Mouse (Mus musculus) CH12.LX (cell line): ENCODE measurements around the gene Slc37a3. TPM values are rescaled to one million over a fixed set of nuclear protein-coding genes. Genes with fewer than 3 reads are reported as not detected.

Source experiments
- DNase-seq: peaks from one replicate; pipeline ENCODE4 v3.0.0-alpha.2; 2013; ENCODE audit errors: extremely low read depth
- H3K27ac ChIP-seq: 2 replicates; pipeline ENCODE4 v1.5.1; 2012; ENCODE audit warnings: low read depth, mild to moderate bottlenecking, control low read depth, moderate library complexity; ENCODE audit not compliant: insufficient read depth
- H3K27me3 ChIP-seq: replicated peaks from 2 replicates; pipeline ENCODE3; 2012; ENCODE audit warnings: inconsistent platforms
- H3K36me3 ChIP-seq, 2 experiments: replicated peaks in 1 of 2; 2 replicates each; pipeline versions ENCODE3 to v1.6.1; 2012; ENCODE audit warnings: inconsistent platforms in 1 of 2, low read length in 1 of 2, mild to moderate bottlenecking in 1 of 2, mixed read lengths in 1 of 2, moderate library complexity in 1 of 2; ENCODE audit not compliant: control insufficient read depth in 1 of 2, insufficient read depth in 1 of 2
- H3K4me1 ChIP-seq, 2 experiments: 2 replicates each; pipeline ENCODE4 v1.6.1; 2012; ENCODE audit warnings: inconsistent platforms in 1 of 2, moderate library complexity in 1 of 2; ENCODE audit not compliant: insufficient read depth in 2 of 2, control insufficient read depth in 1 of 2
- H3K4me2 ChIP-seq: 2 replicates; pipeline ENCODE4 v1.6.1; 2012; ENCODE audit warnings: low read depth, mild to moderate bottlenecking, control low read depth; ENCODE audit not compliant: poor library complexity, insufficient read depth, severe bottlenecking
- H3K4me3 ChIP-seq, 3 experiments: fragments of 150-350 bp in 1 of 3; sonication (generic) in 1 of 3; replicated peaks in 1 of 3; 2 replicates each; pipeline versions ENCODE3 to v1.5.1; 2011 to 2012; ENCODE audit warnings: low read depth in 2 of 3, low read length in 2 of 3, mild to moderate bottlenecking in 2 of 3, moderate library complexity in 2 of 3, control low read depth in 1 of 3, improper control_type of control experiment in 1 of 3, inconsistent platforms in 1 of 3, mixed read lengths in 1 of 3; ENCODE audit not compliant: poor library complexity in 1 of 3
- H3K79me2 ChIP-seq: replicated peaks from 2 replicates; pipeline ENCODE4 v1.6.1; 2012; ENCODE audit warnings: mild to moderate bottlenecking, moderate library complexity; ENCODE audit not compliant: control insufficient read depth, poor library complexity, insufficient read depth, severe bottlenecking; ENCODE audit errors: extremely low read depth
- H3K9ac ChIP-seq: 2 replicates; pipeline ENCODE4 v1.6.1; 2012; ENCODE audit warnings: low read depth, mild to moderate bottlenecking, control low read depth, moderate library complexity; ENCODE audit not compliant: insufficient read depth
- H3K9me3 ChIP-seq: replicated peaks from 2 replicates; pipeline ENCODE3; 2012; ENCODE audit warnings: low read length, inconsistent platforms, mixed read lengths
- CHD1 ChIP-seq: IDR thresholded peaks from 2 replicates; pipeline ENCODE4 v1.6.1; 2012; ENCODE audit warnings: low read depth, low read length, improper control_type of control experiment, inconsistent platforms
- CTCF ChIP-seq, 2 experiments: IDR thresholded peaks in 1 of 2; conservative IDR thresholded peaks in 1 of 2; 2 replicates each; pipeline ENCODE4 v1.5.1; 2011 to 2012; ENCODE audit warnings: low read depth in 2 of 2, low read length in 2 of 2, improper control_type of control experiment in 1 of 2, inconsistent platforms in 1 of 2, mild to moderate bottlenecking in 1 of 2, moderate library complexity in 1 of 2
- ELF1 ChIP-seq: IDR thresholded peaks from 2 replicates; pipeline ENCODE4 v1.6.1; 2014; ENCODE audit warnings: low read depth, mild to moderate bottlenecking, inconsistent platforms, low read length, improper control_type of control experiment
- ETS1 ChIP-seq: conservative IDR thresholded peaks from 2 replicates; pipeline ENCODE4 v1.6.1; 2012; ENCODE audit warnings: low read depth, mild to moderate bottlenecking, inconsistent platforms, low read length, improper control_type of control experiment, moderate library complexity
- IRF4 ChIP-seq: IDR thresholded peaks from 2 replicates; pipeline ENCODE4 v1.6.1; 2014; ENCODE audit warnings: low read depth, mild to moderate bottlenecking, inconsistent platforms, low read length, improper control_type of control experiment
- MAFK ChIP-seq: IDR thresholded peaks from 2 replicates; pipeline ENCODE4 v1.6.1; 2011; ENCODE audit warnings: low read length, improper control_type of control experiment; ENCODE audit not compliant: insufficient replicate concordance
- MAZ ChIP-seq: IDR thresholded peaks from 2 replicates; pipeline ENCODE4 v1.6.1; 2012; ENCODE audit warnings: low read depth, mild to moderate bottlenecking, inconsistent platforms, low read length, improper control_type of control experiment, moderate library complexity
- MEF2A ChIP-seq: IDR thresholded peaks from 2 replicates; pipeline ENCODE4 v1.6.1; 2014; ENCODE audit warnings: low read depth, mild to moderate bottlenecking, inconsistent platforms, low read length, improper control_type of control experiment, borderline replicate concordance
- MYC ChIP-seq: IDR thresholded peaks from 2 replicates; pipeline ENCODE4 v1.6.1; 2011; ENCODE audit warnings: low read depth, mild to moderate bottlenecking, improper control_type of control experiment, low read length
- POLR2A ChIP-seq: IDR thresholded peaks from 2 replicates; pipeline ENCODE4 v1.6.1; 2011; ENCODE audit warnings: low read depth, mild to moderate bottlenecking, improper control_type of control experiment, low read length
- RAD21 ChIP-seq: IDR thresholded peaks from 2 replicates; pipeline ENCODE4 v1.6.1; 2011; ENCODE audit warnings: low read depth, mild to moderate bottlenecking, low read length, improper control_type of control experiment, moderate library complexity
- SIN3A ChIP-seq: IDR thresholded peaks from 2 replicates; pipeline ENCODE4 v1.6.1; 2012; ENCODE audit warnings: low read length, improper control_type of control experiment, inconsistent platforms
- SMC3 ChIP-seq: IDR thresholded peaks from 2 replicates; pipeline ENCODE4 v1.6.1; 2011; ENCODE audit warnings: low read depth, low read length, improper control_type of control experiment
- TBP ChIP-seq: conservative IDR thresholded peaks from 2 replicates; pipeline ENCODE4 v1.6.1; 2011; ENCODE audit warnings: low read depth, low read length, improper control_type of control experiment
- TCF12 ChIP-seq: IDR thresholded peaks from 2 replicates; pipeline ENCODE4 v1.6.1; 2014; ENCODE audit warnings: low read depth, mild to moderate bottlenecking, inconsistent platforms, low read length, improper control_type of control experiment
- UBTF ChIP-seq: IDR thresholded peaks from 2 replicates; pipeline ENCODE4 v1.6.1; 2012; ENCODE audit warnings: low read depth, mild to moderate bottlenecking, inconsistent platforms, low read length, improper control_type of control experiment, moderate library complexity
- USF1 ChIP-seq: IDR thresholded peaks from 2 replicates; pipeline ENCODE4 v1.6.1; 2014; ENCODE audit warnings: low read depth, mild to moderate bottlenecking, inconsistent platforms, low read length, improper control_type of control experiment
- USF2 ChIP-seq: conservative IDR thresholded peaks from 2 replicates; pipeline ENCODE4 v1.6.1; 2011; ENCODE audit warnings: low read depth, low read length, improper control_type of control experiment
- ZC3H11A ChIP-seq: IDR thresholded peaks from 2 replicates; pipeline ENCODE4 v1.6.1; 2012; ENCODE audit warnings: low read depth, mild to moderate bottlenecking, inconsistent platforms, low read length, improper control_type of control experiment
- ZNF384 ChIP-seq: IDR thresholded peaks from 2 replicates; pipeline ENCODE4 v1.6.1; 2012; ENCODE audit warnings: low read depth, low read length, improper control_type of control experiment, inconsistent platforms
- dilution Hi-C: fragments of 300-500 bp; cut with MboI; formaldehyde crosslinking; loops from 2 replicates; pipeline ENCODE4 v1.14.3; 2020; ENCODE audit warnings: low sequenced_read_pairs; ENCODE audit not compliant: extremely low pct_unique_long_range_greater_than_20kb, extremely low pct_ligation_motif_present
- in situ Hi-C: fragments of 300-500 bp; cut with MboI; formaldehyde crosslinking; loops from 3 replicates; pipeline ENCODE4 v1.14.3; 2019; ENCODE audit warnings: low sequenced_read_pairs, low pct_ligation_motif_present, low pct_unique_long_range_greater_than_20kb, mixed read lengths
- polyA plus RNA-seq: library from polyadenylated mRNA; unstranded; fragments of >175 nt; gene quantifications from 2 replicates; pipeline ENCODE4 v1.2.1, GENCODE M21; 2012; ENCODE audit warnings: low read depth; ENCODE audit not compliant: insufficient read length
- total RNA-seq, 2 experiments: library from RNA; depleted of rRNA; stranded (reverse); fragments of 300-350 nt in 1 of 2; fragments of >200 nt in 1 of 2; gene quantifications; 2 replicates each; pipeline ENCODE4 v1.2.3; 2012 to 2014

Slc37a3 gene
- total and polyA plus RNA-seq, 3 experiments, result 2.6 to 8.7 (median 8.0) TPM

- DNase-seq, result peak; percentile 39
- Histone ChIP-seq H3K27me3 (no peaks in the 10 kb centered on the region), H3K36me3 (peaks cover 55 to 77% of the 10 kb centered on the region in 2 experiments), H3K4me1 (peaks cover 13 to 26% of the 10 kb centered on the region in 2 experiments), H3K4me2 (no peak overlapping the region), H3K9ac (peak overlapping the region; percentile 27; the same call in 1 of the 2 replicates), H3K79me2 (no peaks in the 10 kb centered on the region), H3K4me3 (no peak overlapping the region), H3K27ac (peak overlapping the region; percentile 50), H3K9me3 (no peaks in the 10 kb centered on the region)
- in situ Hi-C loops (loop anchor here (10.0 kb wide), 1 partner anchor 154 kb away; no protein-coding TSS in a partner anchor), dilution Hi-C loops (no loop called here)
- no peak for TF ChIP-seq MAZ
- no peak for TF ChIP-seq TBP
- no peak for TF ChIP-seq MEF2A
- no peak for TF ChIP-seq CTCF (conservative IDR thresholded peaks at IDR 0.05 in 1 of 2, IDR thresholded peaks at IDR 0.05 in 1 of 2; ENCODE audit: low read depth in 2 of 2, low read length in 2 of 2)
- TF ChIP-seq ZC3H11A, result no peak
- no peak for TF ChIP-seq POLR2A
- TF ChIP-seq SMC3, result no peak
- TF ChIP-seq MYC, result no peak
- TF ChIP-seq USF2, result no peak
- TF ChIP-seq TCF12, result no peak
- TF ChIP-seq CHD1, result no peak
- TF ChIP-seq MAFK, result no peak
- no peak for TF ChIP-seq UBTF
- TF ChIP-seq RAD21, result no peak
- no peak for TF ChIP-seq IRF4
These were observed 28.5 kb downstream of the Slc37a3 start for GRCm38 (mm10) chr6:39348946-39349345.

GRCm38 (mm10) chr6:39347880-39348814 is 29.3 kb downstream of the Slc37a3 start:
- H3K9me3 ChIP-seq, result no peaks in the 10 kb centered on the region
- DNase-seq, result peak; percentile 39

More at GRCm38 (mm10) chr6:39347880-39348814, 29.3 kb downstream of the Slc37a3 start:
- H3K27me3 ChIP-seq, result no peaks in the 10 kb centered on the region
- H3K9ac ChIP-seq, result peak overlapping the region; percentile 27; the same call in 1 of the 2 replicates
- H3K79me2 ChIP-seq, result no peaks in the 10 kb centered on the region
- no peak overlapping the region for H3K4me2 ChIP-seq
- no peak overlapping the region for H3K4me3 ChIP-seq
- dilution Hi-C loops, result no loop called here
- no peak for TF ChIP-seq SIN3A
- TF ChIP-seq ZNF384, result no peak
- peak; percentile 42 for TF ChIP-seq SMC3
- peak; percentile 41 for TF ChIP-seq RAD21
- TF ChIP-seq ELF1, result no peak
- TF ChIP-seq ETS1, result no peak
- no peak for TF ChIP-seq USF1
- TF ChIP-seq CTCF (conservative IDR thresholded peaks at IDR 0.05 in 1 of 2, IDR thresholded peaks at IDR 0.05 in 1 of 2; ENCODE audit: low read depth in 2 of 2, low read length in 2 of 2), result peak in 1 of 2 experiments; percentile 58; a peak in 2 of 4 replicates
- H3K4me1 ChIP-seq, result peaks cover 13 to 26% of the 10 kb centered on the region in 2 experiments
- H3K27ac ChIP-seq, result peak overlapping the region; percentile 50
- in situ Hi-C loops, result loop anchor here (10.0 kb wide), 1 partner anchor 153 kb away; no protein-coding TSS in a partner anchor
- H3K36me3 ChIP-seq, result peaks cover 57 to 77% of the 10 kb centered on the region in 2 experiments
